Mouse (Mus musculus) erythroblast, embryonic 14.5 days (primary cell): Measurements from ENCODE around the gene Phactr3.

Experiments used
- GATA1 ChIP-seq: IDR thresholded peaks from 2 replicates; pipeline ENCODE4 v1.6.1; 2012; ENCODE audit warnings: low read length, inconsistent platforms, mixed read lengths
- TAL1 ChIP-seq: IDR thresholded peaks from 3 replicates; pipeline ENCODE4 v1.6.1; 2012; ENCODE audit warnings: low read length, inconsistent platforms, mixed read lengths

DNA sequence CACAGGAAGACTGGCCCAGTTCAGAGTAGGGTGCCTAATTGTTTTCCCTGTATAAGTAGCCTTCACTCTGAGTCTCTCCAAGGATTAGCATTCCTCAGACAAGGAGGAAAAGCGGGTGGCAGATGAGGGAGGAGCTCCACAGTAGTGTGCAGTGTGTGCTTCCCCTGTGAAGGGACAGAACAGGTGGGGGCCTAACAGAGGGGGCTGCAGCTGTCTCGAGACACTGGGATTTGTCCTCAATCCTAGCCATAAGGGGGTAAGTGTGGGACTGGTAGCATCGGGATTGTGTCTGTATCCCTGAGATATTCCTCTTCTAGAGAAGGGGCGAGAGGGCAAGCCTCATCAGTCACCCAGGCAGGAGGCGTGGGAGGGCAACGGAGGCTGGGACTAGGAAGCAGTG lies 66.1 kb downstream of the Phactr3 start:
- no peak for TF ChIP-seq TAL1
- no peak for TF ChIP-seq GATA1
